Mouse (Mus musculus) olfactory bulb, adult 2 months (tissue): ENCODE data around the gene Pdcd11.

Source experiments
- CTCF ChIP-seq: fragments of 200-500 bp; IDR thresholded peaks from 2 replicates; pipeline ENCODE4 v1.5.1; 2012; ENCODE audit warnings: low read depth, mild to moderate bottlenecking, low read length, moderate library complexity; ENCODE audit not compliant: insufficient read depth
- POLR2A ChIP-seq: fragments of 200-500 bp; IDR thresholded peaks from 2 replicates; pipeline ENCODE4 v1.6.1; 2012; ENCODE audit warnings: mild to moderate bottlenecking, low read depth, low read length, moderate library complexity; ENCODE audit not compliant: insufficient read depth

DNA sequence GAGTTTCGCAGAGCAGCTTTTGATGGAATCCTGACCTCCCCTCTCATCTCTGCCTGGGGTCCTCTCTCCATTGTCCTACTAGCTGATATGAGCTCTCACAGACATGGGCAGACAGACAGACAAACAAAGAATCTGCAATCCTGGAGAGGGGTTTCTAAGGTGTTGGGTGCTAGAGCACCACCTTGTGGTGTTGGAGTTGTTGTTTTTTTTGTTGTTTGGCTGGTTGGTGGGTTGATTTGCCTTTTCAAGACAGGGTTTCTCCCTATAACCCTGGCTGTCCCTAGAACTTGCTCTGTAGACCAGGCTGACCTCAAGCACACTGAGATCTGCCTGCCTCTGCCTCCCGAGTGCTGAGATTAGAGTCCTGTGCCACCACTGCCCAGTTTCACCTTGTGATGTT lies 84.9 kb downstream of the Pdcd11 start:
- no peak for TF ChIP-seq CTCF
- no peak for TF ChIP-seq POLR2A
